Mouse (Mus musculus) bone marrow macrophage, adult 2 months (primary cell): ENCODE measurements around the gene Stac2. TPM values are rescaled to one million over a fixed set of nuclear protein-coding genes. Genes with fewer than 3 reads are reported as not detected.

Experiments used
- H3K27ac ChIP-seq: 2 replicates; pipeline ENCODE4 v1.5.1; 2012; ENCODE audit warnings: low read depth, low read length; ENCODE audit not compliant: insufficient read depth
- H3K4me1 ChIP-seq: 2 replicates; pipeline ENCODE4 v1.6.1; 2012; ENCODE audit warnings: low read length; ENCODE audit not compliant: control insufficient read depth, insufficient read depth
- H3K4me3 ChIP-seq: 2 replicates; pipeline ENCODE4 v1.5.1; 2012; ENCODE audit warnings: mild to moderate bottlenecking, low read length, moderate library complexity; ENCODE audit not compliant: insufficient read depth
- CTCF ChIP-seq: IDR thresholded peaks from 2 replicates; pipeline ENCODE4 v1.5.1; 2012; ENCODE audit warnings: low read depth, mild to moderate bottlenecking, low read length, moderate library complexity
- POLR2A ChIP-seq: IDR thresholded peaks from 2 replicates; pipeline ENCODE4 v1.6.1; 2012; ENCODE audit warnings: mild to moderate bottlenecking, low read depth, low read length, borderline replicate concordance
- polyA plus RNA-seq: library from polyadenylated mRNA; stranded (reverse); fragments of >200 nt; gene quantifications from 2 replicates; pipeline ENCODE4 v1.2.4, GENCODE M21; 2012; ENCODE audit not compliant: missing spikeins, insufficient read depth, insufficient read length

Gene Stac2
- polyA plus RNA-seq, 1 experiment: 4.3 TPM

DNA sequence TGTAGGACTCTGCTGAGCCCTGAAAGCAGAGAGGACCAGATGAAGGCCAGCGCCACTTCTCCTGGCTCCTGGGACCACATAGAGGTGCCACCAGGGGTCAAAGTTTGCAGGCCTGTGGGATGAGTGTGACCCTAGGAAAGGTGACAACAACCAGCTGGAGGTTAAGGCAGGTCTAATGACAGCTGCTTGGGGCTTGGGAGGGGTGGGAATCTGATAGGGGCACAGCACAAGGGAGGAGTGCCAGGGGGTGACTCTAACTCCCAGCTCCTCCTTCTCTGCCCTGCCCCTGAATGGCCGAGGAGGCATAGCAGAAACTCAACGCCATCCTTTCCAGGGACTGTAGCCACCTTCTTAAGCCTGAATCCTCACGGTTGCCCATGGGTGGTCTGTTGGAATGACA lies 36.4 kb downstream of the Stac2 start:
- Histone ChIP-seq H3K4me3 (no peak overlapping the region), H3K27ac (no peak overlapping the region), H3K4me1 (peaks cover 11% of the 10 kb centered on the region)
- TF ChIP-seq POLR2A (no peak), CTCF (no peak)

DNA sequence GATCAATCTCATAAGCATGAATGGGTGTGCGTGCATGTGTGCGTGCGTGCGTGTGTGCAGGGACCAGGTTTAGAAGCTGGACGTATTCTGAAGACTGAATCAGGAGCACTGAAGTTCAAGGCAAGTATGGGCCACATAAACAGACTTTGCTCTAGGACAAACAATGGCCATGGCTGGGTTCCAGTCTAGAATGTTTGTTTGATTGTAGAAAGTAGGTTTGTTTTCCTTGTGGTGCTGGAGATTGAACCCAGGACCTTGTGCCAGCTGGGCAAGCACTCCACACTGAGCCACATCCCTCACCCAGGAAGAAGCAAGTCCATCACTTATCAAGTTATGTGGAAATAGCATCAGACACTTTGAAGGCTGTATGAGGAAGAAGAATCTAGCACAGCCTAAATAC lies 37.1 kb downstream of the Stac2 start:
- Histone ChIP-seq H3K4me3 (no peak overlapping the region), H3K27ac (no peak overlapping the region), H3K4me1 (peaks cover 4% of the 10 kb centered on the region)
- TF ChIP-seq CTCF (no peak), POLR2A (no peak)

DNA sequence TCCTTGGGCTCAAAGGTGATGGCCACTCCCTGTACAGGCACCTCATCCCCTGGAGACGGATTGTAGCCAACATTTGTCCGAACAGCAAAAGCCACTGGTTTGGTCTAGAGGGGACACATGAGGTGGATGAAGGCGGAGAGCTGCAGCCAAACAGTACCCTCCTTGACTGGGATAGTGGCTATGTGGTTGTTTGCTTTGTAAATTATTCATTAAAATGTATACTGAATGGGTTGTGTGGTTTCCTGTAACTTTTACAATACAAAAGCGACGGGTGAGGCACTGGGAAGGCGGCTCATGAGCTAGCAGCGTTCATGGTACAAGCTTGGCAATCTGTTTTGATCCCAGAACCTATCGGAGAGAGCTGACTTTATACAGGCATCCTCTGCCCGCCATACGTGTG lies 40.4 kb downstream of the Stac2 start:
- H3K27ac ChIP-seq: no peak overlapping the region
- no peaks in the 10 kb centered on the region for H3K4me1 ChIP-seq
- H3K4me3 ChIP-seq: no peak overlapping the region
- TF ChIP-seq CTCF: no peak
- TF ChIP-seq POLR2A: no peak

DNA sequence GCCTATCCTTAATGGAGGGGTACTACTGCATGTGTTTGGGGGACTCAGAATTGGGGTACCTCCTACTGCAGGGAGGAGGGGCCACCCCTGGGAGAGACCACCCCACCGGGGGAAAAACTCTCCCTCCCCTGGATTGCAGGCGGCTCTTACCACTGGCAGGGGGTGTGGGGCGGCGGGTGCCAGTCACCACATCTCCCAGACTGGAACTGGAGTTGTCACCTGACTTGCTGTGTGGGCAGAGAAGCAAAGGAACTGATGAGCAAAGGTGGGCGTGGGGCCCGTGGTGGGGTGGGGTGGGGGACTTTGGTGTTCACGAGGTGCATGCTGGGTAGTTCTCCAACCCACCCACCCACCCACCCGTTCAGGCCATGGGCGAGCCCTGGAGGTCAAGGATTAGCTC lies 41.5 kb downstream of the Stac2 start:
- Histone ChIP-seq H3K4me1 (no peaks in the 10 kb centered on the region), H3K27ac (no peak overlapping the region), H3K4me3 (no peak overlapping the region)
- no peak for TF ChIP-seq CTCF
- no peak for TF ChIP-seq POLR2A

DNA sequence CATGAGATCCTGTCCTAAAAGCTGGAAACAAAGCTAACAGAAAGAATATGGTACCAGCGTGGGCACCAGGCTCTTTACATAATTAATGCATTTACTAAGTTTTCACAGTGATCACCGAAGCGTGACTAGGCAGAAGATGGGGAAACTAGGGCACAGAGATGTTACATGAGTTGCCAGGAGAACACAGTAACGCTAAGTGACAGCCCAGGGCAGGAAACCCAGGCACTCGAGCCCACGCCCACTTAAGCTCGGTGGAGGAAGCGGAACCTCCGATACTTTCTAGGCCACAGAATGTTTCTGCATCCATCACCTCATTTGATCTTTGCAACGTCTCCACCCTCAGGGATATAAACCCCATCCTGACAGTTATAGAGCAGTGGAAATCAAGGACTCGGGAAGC lies 45.2 kb downstream of the Stac2 start:
- H3K27ac ChIP-seq: no peak overlapping the region

DNA sequence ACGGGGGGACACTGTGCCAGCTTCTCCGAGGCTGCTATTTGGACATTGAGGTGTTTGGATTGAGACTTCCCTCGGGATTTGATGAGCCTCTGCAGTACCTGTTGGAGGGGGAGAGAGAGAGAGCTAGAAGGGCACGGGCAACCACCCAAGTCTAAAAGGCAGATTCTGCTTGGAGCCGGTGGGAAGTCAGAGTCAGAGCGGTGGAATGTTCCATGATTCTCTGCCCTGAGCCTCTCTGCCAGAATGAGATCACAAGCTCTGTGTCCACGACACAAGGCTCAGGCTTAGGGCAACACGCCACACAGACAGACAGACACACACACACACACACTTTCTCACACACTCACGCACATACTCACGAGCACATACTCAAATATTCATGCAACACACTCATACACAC lies 47.6 kb downstream of the Stac2 start:
- Histone ChIP-seq H3K27ac (no peak overlapping the region), H3K4me3 (no peak overlapping the region), H3K4me1 (peaks cover 8% of the 10 kb centered on the region)
- TF ChIP-seq CTCF (no peak), POLR2A (no peak)

More for the DNA sequence above, 45.2 kb downstream of the Stac2 start:
- Histone ChIP-seq H3K4me1 (peaks cover 4% of the 10 kb centered on the region), H3K4me3 (no peak overlapping the region)
- TF ChIP-seq CTCF: no peak
- TF ChIP-seq POLR2A: no peak

DNA sequence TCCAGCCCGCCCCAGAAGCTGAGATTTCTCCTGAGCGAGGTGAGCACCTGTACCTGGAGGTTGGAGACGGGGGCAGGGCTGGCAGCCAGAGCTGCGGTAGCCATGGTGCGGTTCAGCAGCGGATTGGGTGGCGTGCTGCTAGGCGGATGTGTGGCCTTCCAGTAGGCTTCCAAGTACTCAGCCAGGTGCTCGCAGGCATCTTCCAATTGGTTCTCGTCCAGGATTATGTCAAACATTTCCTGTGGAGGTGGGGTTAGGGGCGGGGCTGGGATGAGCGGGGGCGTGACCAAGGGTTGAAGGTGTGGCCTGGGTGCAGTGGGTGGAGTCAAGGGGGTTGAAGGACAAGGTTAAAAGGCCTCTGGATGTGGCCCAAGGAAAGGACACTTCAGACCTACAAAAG lies 48.2 kb downstream of the Stac2 start:
- TF ChIP-seq POLR2A (no peak), CTCF (no peak)
- no peak overlapping the region for H3K4me3 ChIP-seq

DNA sequence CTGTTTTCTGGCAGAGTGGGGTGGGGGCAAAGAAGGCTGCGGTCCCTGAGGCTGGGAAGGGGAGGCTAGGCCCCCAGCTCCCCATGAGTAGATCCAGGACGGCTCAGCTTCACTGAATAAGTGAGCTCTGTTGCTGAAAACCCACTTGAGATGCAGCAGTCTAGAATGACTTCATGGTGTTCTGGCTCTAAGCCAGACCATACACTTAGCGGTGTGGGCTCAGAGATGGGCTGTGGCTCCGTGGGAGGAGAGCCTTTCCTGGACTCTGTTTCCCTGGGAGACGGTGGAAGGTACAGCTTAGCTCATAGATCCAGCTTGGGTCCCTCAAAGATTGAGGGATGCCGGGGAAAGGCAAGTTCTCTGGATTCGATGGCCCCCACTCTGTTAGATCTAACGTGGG lies 49.1 kb downstream of the Stac2 start:
- H3K4me3 ChIP-seq: no peak overlapping the region
- no peak for TF ChIP-seq CTCF
- no peak for TF ChIP-seq POLR2A
- H3K4me1 ChIP-seq: peaks cover 21% of the 10 kb centered on the region
- H3K27ac ChIP-seq: no peak overlapping the region

More for the DNA sequence above, 48.2 kb downstream of the Stac2 start:
- H3K4me1 ChIP-seq: peaks cover 12% of the 10 kb centered on the region
- no peak overlapping the region for H3K27ac ChIP-seq

DNA sequence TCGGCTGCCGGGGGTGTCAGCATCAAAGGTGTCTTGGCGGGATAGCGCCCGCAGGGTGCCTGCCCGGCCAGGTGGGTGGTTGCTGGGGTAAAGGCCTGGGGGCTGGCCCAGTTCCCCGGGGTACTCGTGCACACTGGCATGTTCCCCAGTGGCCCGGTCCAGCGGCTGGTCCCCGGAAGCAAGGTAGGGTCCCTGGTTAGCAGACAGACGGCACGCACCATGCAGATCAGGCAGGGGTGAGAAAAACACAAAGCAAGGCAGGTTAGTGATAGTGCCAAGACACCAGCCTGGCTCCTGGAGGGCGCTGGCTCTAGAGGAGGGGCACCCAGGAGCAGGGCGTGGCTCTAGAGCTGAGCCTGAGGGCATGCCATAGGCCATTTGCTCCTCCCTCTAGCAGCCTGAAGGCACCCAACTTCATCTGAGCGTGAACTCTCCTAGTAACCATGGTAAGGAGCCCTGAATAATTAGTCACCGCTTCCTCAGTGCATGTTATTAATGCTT lies 50.0 kb downstream of the Stac2 start:
- Histone ChIP-seq H3K4me1 (peaks cover 30% of the 10 kb centered on the region), H3K4me3 (no peak overlapping the region), H3K27ac (no peak overlapping the region)
- TF ChIP-seq POLR2A (no peak), CTCF (no peak)

DNA sequence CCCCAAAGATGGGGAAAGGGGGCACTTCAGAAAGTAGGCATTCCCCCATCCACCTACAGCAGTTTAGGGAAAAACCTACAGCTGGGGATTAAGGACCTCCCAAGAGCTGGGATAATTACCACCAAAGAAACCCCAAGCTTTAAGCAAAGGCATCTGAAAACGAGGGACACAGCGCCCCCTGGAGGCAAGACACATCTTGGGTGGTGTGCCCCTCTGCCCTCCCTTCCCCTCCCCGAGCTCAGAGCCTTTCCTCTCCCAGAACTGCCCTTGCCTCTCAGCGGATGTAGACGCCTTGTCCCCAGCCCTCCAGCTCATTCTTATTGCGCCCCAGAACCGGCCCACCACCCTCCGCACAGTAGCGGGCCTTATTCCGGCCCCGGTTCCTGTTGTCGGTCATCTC lies 50.6 kb downstream of the Stac2 start:
- Histone ChIP-seq H3K4me1 (peaks cover 36% of the 10 kb centered on the region), H3K27ac (no peak overlapping the region), H3K4me3 (no peak overlapping the region)
- TF ChIP-seq CTCF (peak; percentile 78), POLR2A (no peak)

DNA sequence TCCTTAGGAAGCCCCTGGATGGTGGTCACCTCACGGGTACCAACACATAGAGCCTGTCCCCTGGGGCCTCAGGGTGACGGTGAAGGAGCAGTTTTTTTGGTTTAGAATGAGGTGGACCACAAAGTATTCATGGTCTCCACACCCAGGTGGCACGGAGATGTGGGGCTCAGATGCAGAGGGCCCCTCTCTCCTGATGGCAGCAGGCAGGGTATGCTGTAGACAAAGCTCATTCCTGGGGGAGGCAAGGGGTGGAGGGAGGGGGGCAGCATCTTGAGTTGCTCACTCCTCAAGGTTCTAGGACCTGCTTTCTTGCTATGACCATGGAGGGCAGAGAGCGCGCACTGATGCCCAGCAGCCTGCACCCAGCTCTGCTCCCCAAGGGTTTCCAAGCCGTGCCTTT lies 51.3 kb downstream of the Stac2 start:
- Histone ChIP-seq H3K4me1 (peaks cover 41% of the 10 kb centered on the region), H3K4me3 (no peak overlapping the region), H3K27ac (no peak overlapping the region)
- TF ChIP-seq CTCF (no peak), POLR2A (no peak)
